Mouse (Mus musculus) small intestine, adult 2 months (tissue): Measurements from ENCODE around the gene Sox6. TPM values are rescaled to one million over a fixed set of nuclear protein-coding genes. Genes with fewer than 3 reads are reported as not detected.

Source experiments
- H3K27ac ChIP-seq: fragments of 200-500 bp; 2 replicates; pipeline ENCODE4 v1.5.1; 2012; ENCODE audit warnings: low read depth, low read length, control low read depth, inconsistent platforms; ENCODE audit not compliant: insufficient read depth
- H3K27me3 ChIP-seq: fragments of 200-500 bp; 2 replicates; pipeline ENCODE4 v1.6.1; 2012; ENCODE audit warnings: mild to moderate bottlenecking, moderate library complexity, low read length, inconsistent platforms; ENCODE audit not compliant: control insufficient read depth, insufficient read depth
- H3K36me3 ChIP-seq: fragments of 200-500 bp; 2 replicates; pipeline ENCODE4 v1.6.1; 2012; ENCODE audit warnings: mild to moderate bottlenecking, low read length, control low read depth, inconsistent platforms; ENCODE audit not compliant: control insufficient read depth, insufficient read depth
- H3K4me1 ChIP-seq: fragments of 200-500 bp; 2 replicates; pipeline ENCODE4 v1.6.1; 2012; ENCODE audit warnings: low read length, inconsistent platforms, mixed read lengths; ENCODE audit not compliant: control insufficient read depth, insufficient read depth, insufficient read length
- H3K4me3 ChIP-seq: fragments of 200-500 bp; 2 replicates; pipeline ENCODE4 v1.5.1; 2012; ENCODE audit warnings: low read depth, mild to moderate bottlenecking, control low read depth, inconsistent platforms, low read length, moderate library complexity
- CTCF ChIP-seq: fragments of 200-500 bp; IDR thresholded peaks from 2 replicates; pipeline ENCODE4 v1.5.1; 2012; ENCODE audit warnings: low read depth, mild to moderate bottlenecking, control low read depth, inconsistent platforms, low read length, moderate library complexity, mixed read lengths; ENCODE audit not compliant: insufficient replicate concordance, insufficient read length; ENCODE audit errors: extremely low read depth
- POLR2A ChIP-seq: fragments of 200-500 bp; IDR thresholded peaks from 2 replicates; pipeline ENCODE4 v1.6.1; 2012; ENCODE audit warnings: low read depth, mild to moderate bottlenecking, control low read depth, inconsistent platforms, low read length, moderate library complexity
- WGBS: fragments of 180-500 bp; shearing (Covaris S2); methylation state at CpG from one replicate; pipeline ENCODE4 v1.1.7; 2018; 5-methylcytosine and 5-hydroxymethylcytosine counted together
- polyA plus RNA-seq: library from polyadenylated mRNA; depleted of rRNA; stranded (reverse); fragments of >200 nt; gene quantifications from 2 replicates; pipeline ENCODE4 v1.2.3, GENCODE M21; 2012

Sox6 gene
- polyA plus RNA-seq, 1 experiment, result 17.6 TPM

DNA sequence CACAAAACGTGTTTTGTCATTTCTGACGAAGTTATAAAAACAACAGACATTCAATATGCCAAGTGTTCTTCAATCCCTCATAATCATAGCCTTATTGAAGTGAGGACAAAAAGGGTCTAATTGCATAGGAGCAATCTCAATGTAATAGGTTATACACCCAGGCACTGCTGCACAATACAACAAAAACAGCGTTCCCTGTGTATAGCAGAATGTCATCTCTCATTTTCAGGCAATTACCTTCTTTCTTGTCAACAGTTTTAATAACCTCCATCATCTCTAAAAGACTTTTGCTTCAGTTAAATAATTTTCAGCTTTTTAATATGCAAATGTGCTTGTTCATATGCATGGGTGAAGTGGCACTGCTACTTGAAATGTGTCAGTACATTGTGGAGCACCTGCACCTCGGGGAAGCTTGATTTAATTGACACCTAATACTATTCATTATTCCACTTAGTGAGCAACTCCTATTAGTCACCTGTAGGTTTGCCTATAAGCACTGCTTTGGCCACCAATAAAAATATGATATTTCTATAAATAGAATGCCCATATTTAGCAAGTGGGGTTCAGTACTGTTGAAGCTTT lies 292.8 kb downstream of the Sox6 start:
- no peaks in the 10 kb centered on the region for H3K27me3 ChIP-seq
- no peaks in the 10 kb centered on the region for H3K36me3 ChIP-seq
- no peak overlapping the region for H3K4me3 ChIP-seq
- no peak for TF ChIP-seq POLR2A
- TF ChIP-seq CTCF, result no peak
- no peaks in the 10 kb centered on the region for H3K4me1 ChIP-seq
- H3K27ac ChIP-seq, result no peak overlapping the region
- WGBS, result 84% methylated on average over 4 of the region's 4 CpGs

- 14% methylated on average over 7 of the region's 7 CpGs for WGBS
- Histone ChIP-seq H3K4me1 (no peaks in the 10 kb centered on the region), H3K27me3 (no peaks in the 10 kb centered on the region), H3K4me3 (no peak overlapping the region), H3K27ac (no peak overlapping the region), H3K36me3 (no peaks in the 10 kb centered on the region)
- TF ChIP-seq POLR2A (no peak), CTCF (no peak)
Observed at GRCm38 (mm10) chr7:115734137-115734536, 304.5 kb downstream of the Sox6 start.

DNA sequence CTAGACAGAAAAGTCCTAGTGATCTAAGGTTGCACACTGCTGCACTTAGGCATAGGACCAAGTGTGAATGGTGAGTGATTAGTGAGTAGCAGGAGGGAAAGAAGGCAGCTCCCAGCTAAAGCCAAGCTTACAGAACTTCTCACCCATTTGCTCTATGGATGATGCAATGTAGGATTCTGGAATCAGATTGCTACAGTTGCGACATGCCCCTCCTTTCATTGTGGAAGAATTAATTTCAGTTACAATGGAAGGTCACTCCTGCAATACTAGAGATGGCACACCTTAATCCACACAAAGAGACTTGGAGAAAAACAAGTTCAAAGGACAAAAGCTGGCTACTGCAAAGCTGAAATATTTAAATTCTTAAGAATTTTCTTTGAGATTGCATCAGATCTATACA lies 305.8 kb downstream of the Sox6 start:
- H3K4me3 ChIP-seq, result no peak overlapping the region
- TF ChIP-seq POLR2A (no peak), CTCF (no peak)
- 35% methylated on average over 1 of the region's 1 CpGs for WGBS
- H3K4me1 ChIP-seq, result no peaks in the 10 kb centered on the region
- H3K27ac ChIP-seq, result no peak overlapping the region
- H3K27me3 ChIP-seq, result no peaks in the 10 kb centered on the region
- no peaks in the 10 kb centered on the region for H3K36me3 ChIP-seq

GRCm38 (mm10) chr7:115726776-115727175 lies 311.8 kb downstream of the Sox6 start:
- no peaks in the 10 kb centered on the region for H3K36me3 ChIP-seq
- 87% methylated on average over 2 of the region's 2 CpGs for WGBS

DNA sequence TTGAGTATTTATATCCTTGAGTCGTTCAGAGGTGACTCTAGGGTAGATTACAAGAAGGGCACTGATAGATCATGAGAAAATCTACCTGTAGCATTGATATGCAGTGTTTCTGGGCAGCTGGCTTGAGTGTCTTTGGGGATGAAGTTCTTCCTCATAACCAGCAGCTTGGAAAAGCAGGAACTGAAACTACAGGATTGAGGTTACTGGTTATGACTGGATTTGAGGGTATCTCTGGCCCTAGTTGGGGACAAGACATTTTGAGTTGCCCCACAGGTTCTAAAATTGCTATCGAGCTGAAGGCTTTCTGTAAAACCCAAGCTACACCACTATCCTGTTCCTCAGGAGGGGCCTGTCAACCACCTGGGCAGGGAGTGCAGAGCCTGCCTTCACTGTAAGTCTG lies 314.2 kb downstream of the Sox6 start:
- no peak for TF ChIP-seq POLR2A
- TF ChIP-seq CTCF, result no peak
- 85% methylated on average over 2 of the region's 2 CpGs for WGBS

More at GRCm38 (mm10) chr7:115726776-115727175, 311.8 kb downstream of the Sox6 start:
- TF ChIP-seq CTCF, result no peak
- no peak for TF ChIP-seq POLR2A
- no peak overlapping the region for H3K4me3 ChIP-seq
- H3K27ac ChIP-seq, result no peak overlapping the region
- H3K27me3 ChIP-seq, result no peaks in the 10 kb centered on the region
- no peaks in the 10 kb centered on the region for H3K4me1 ChIP-seq

GRCm38 (mm10) chr7:115721624-115722540 lies 316.7 kb downstream of the Sox6 start:
- no peak overlapping the region for H3K27ac ChIP-seq
- no peaks in the 10 kb centered on the region for H3K36me3 ChIP-seq
- no peak overlapping the region for H3K4me3 ChIP-seq
- 57% methylated on average over 7 of the region's 7 CpGs for WGBS
- H3K4me1 ChIP-seq, result no peaks in the 10 kb centered on the region
- no peaks in the 10 kb centered on the region for H3K27me3 ChIP-seq
- TF ChIP-seq POLR2A (no peak), CTCF (no peak)

More for the DNA sequence above, 314.2 kb downstream of the Sox6 start:
- H3K4me1 ChIP-seq, result no peaks in the 10 kb centered on the region
- no peaks in the 10 kb centered on the region for H3K36me3 ChIP-seq
- no peaks in the 10 kb centered on the region for H3K27me3 ChIP-seq
- H3K27ac ChIP-seq, result no peak overlapping the region
- no peak overlapping the region for H3K4me3 ChIP-seq

- no peak overlapping the region for H3K27ac ChIP-seq
- 77% methylated on average over 3 of the region's 3 CpGs for WGBS
- no peaks in the 10 kb centered on the region for H3K4me1 ChIP-seq
- no peaks in the 10 kb centered on the region for H3K36me3 ChIP-seq
- H3K4me3 ChIP-seq, result no peak overlapping the region
- H3K27me3 ChIP-seq, result no peaks in the 10 kb centered on the region
- TF ChIP-seq POLR2A (no peak), CTCF (no peak)
Observed at GRCm38 (mm10) chr7:115719791-115720190, 318.8 kb downstream of the Sox6 start.
